Mouse (Mus musculus): ENCODE measurements around the gene Slain2. TPM values are rescaled to one million over a fixed set of nuclear protein-coding genes. Genes with fewer than 3 reads are reported as not detected.

Slain2 gene
- total and polyA plus RNA-seq, 3 experiments, result 11.0 to 34.6 (median 27.5) TPM

- Histone ChIP-seq H3K9ac (ENCODE audit: insufficient read depth, low read depth) (no peak overlapping the region), H3K9me3 (replicated peaks; ENCODE audit: low read length) (no peaks in the 10 kb centered on the region), H3K27me3 (replicated peaks) (no peaks in the 10 kb centered on the region), H3K36me3 (replicated peaks in 1 of 2; ENCODE audit: control insufficient read depth in 1 of 2, insufficient read depth in 1 of 2, low read length in 1 of 2) (no peaks in the 10 kb centered on the region), H3K4me2 (ENCODE audit: insufficient read depth, low read depth, poor library complexity, severe bottlenecking) (no peak overlapping the region), H3K79me2 (replicated peaks; ENCODE audit: control insufficient read depth, extremely low read depth, insufficient read depth, poor library complexity, severe bottlenecking) (no peaks in the 10 kb centered on the region), H3K4me1 (ENCODE audit: control insufficient read depth in 1 of 2, insufficient read depth in 2 of 2) (no peaks in the 10 kb centered on the region), H3K27ac (ENCODE audit: insufficient read depth, low read depth) (no peak overlapping the region), H3K4me3 (replicated peaks in 1 of 3; ENCODE audit: low read depth in 2 of 3, low read length in 2 of 3, poor library complexity in 1 of 3) (no peak overlapping the region)
- DNase-seq (ENCODE audit: extremely low read depth), result no peak
- in situ Hi-C loops (cut with MboI; ENCODE audit: low pct_ligation_motif_present, low pct_unique_long_range_greater_than_20kb, low sequenced_read_pairs), result no loop called here
- TF ChIP-seq HCFC1 (IDR thresholded peaks at IDR 0.05; ENCODE audit: low read depth, low read length) (no peak), E2F4 (IDR thresholded peaks at IDR 0.05; ENCODE audit: insufficient replicate concordance, low read depth, low read length) (no peak), ZNF384 (IDR thresholded peaks at IDR 0.05; ENCODE audit: low read depth, low read length) (no peak), ELF1 (IDR thresholded peaks at IDR 0.05; ENCODE audit: low read depth, low read length) (no peak), JUND (conservative IDR thresholded peaks at IDR 0.05; ENCODE audit: low read depth, low read length) (no peak), UBTF (IDR thresholded peaks at IDR 0.05; ENCODE audit: low read depth, low read length) (no peak), MAFK (IDR thresholded peaks at IDR 0.05; ENCODE audit: insufficient replicate concordance, low read length) (no peak), GABPA (IDR thresholded peaks at IDR 0.05; ENCODE audit: insufficient replicate concordance, low read depth, low read length) (no peak), RCOR1 (conservative IDR thresholded peaks at IDR 0.05; ENCODE audit: low read depth, low read length) (no peak), MAZ (IDR thresholded peaks at IDR 0.05; ENCODE audit: low read depth, low read length) (no peak), MAX (IDR thresholded peaks at IDR 0.05; ENCODE audit: low read length) (no peak), MYC (IDR thresholded peaks at IDR 0.05; ENCODE audit: low read depth, low read length) (no peak), CTCF (conservative IDR thresholded peaks at IDR 0.05 in 1 of 2, IDR thresholded peaks at IDR 0.05 in 1 of 2; ENCODE audit: low read depth in 2 of 2, low read length in 2 of 2) (no peak), ETS1 (conservative IDR thresholded peaks at IDR 0.05; ENCODE audit: low read depth, low read length) (no peak), BHLHE40 (IDR thresholded peaks at IDR 0.05; ENCODE audit: low read depth, low read length) (no peak), PAX5 (IDR thresholded peaks at IDR 0.05; ENCODE audit: low read length) (no peak), USF1 (IDR thresholded peaks at IDR 0.05; ENCODE audit: low read depth, low read length) (no peak)
- dilution Hi-C loops (cut with MboI; ENCODE audit: extremely low pct_ligation_motif_present, extremely low pct_unique_long_range_greater_than_20kb, low sequenced_read_pairs), result no loop called here
These were observed 100.6 kb downstream of the Slain2 start for GRCm38 (mm10) chr5:73014745-73015144.

GRCm38 (mm10) chr5:73023801-73024200, 109.7 kb downstream of the Slain2 start:
- Histone ChIP-seq H3K27me3 (replicated peaks) (no peaks in the 10 kb centered on the region), H3K36me3 (replicated peaks in 1 of 2; ENCODE audit: control insufficient read depth in 1 of 2, insufficient read depth in 1 of 2, low read length in 1 of 2) (peaks cover 28 to 63% of the 10 kb centered on the region in 2 experiments), H3K4me3 (replicated peaks in 1 of 3; ENCODE audit: low read depth in 2 of 3, low read length in 2 of 3, poor library complexity in 1 of 3) (no peak overlapping the region), H3K4me1 (ENCODE audit: control insufficient read depth in 1 of 2, insufficient read depth in 2 of 2) (no peaks in the 10 kb centered on the region), H3K79me2 (replicated peaks; ENCODE audit: control insufficient read depth, extremely low read depth, insufficient read depth, poor library complexity, severe bottlenecking) (no peaks in the 10 kb centered on the region), H3K9me3 (replicated peaks; ENCODE audit: low read length) (no peaks in the 10 kb centered on the region), H3K4me2 (ENCODE audit: insufficient read depth, low read depth, poor library complexity, severe bottlenecking) (no peak overlapping the region), H3K9ac (ENCODE audit: insufficient read depth, low read depth) (no peak overlapping the region), H3K27ac (ENCODE audit: insufficient read depth, low read depth) (no peak overlapping the region)
- TF ChIP-seq MYC (IDR thresholded peaks at IDR 0.05; ENCODE audit: low read depth, low read length) (no peak), E2F4 (IDR thresholded peaks at IDR 0.05; ENCODE audit: insufficient replicate concordance, low read depth, low read length) (no peak), IRF4 (IDR thresholded peaks at IDR 0.05; ENCODE audit: low read depth, low read length) (no peak), SIN3A (IDR thresholded peaks at IDR 0.05; ENCODE audit: low read length) (no peak), MAFK (IDR thresholded peaks at IDR 0.05; ENCODE audit: insufficient replicate concordance, low read length) (no peak)
- dilution Hi-C loops (cut with MboI; ENCODE audit: extremely low pct_ligation_motif_present, extremely low pct_unique_long_range_greater_than_20kb, low sequenced_read_pairs), result no loop called here
- in situ Hi-C loops (cut with MboI; ENCODE audit: low pct_ligation_motif_present, low pct_unique_long_range_greater_than_20kb, low sequenced_read_pairs), result no loop called here
- no peak for DNase-seq (ENCODE audit: extremely low read depth)

Other genes with a start within 250 kb of the Slain2 start
- gene Txk, start 161.5 kb upstream of the Slain2 start, total RNA-seq (2012; rRNA removed), result not detected in 2 replicates
- 0.08 TPM in 1 of 2 replicates, not detected in the other for gene Txk, start 161.5 kb upstream of the Slain2 start, total RNA-seq (2014; rRNA removed)
- gene Txk, start 161.5 kb upstream of the Slain2 start, polyA plus RNA-seq (2012; ENCODE audit: insufficient read length, low read depth), result 0.11 TPM in 2 replicates
- gene Tec, start 45.8 kb upstream of the Slain2 start, total RNA-seq (2012; rRNA removed), result 7.9 and 11.4 TPM in 2 replicates
- gene Tec, start 45.8 kb upstream of the Slain2 start, total RNA-seq (2014; rRNA removed), result 20.1 and 21.5 TPM in 2 replicates
- gene Tec, start 45.8 kb upstream of the Slain2 start, polyA plus RNA-seq (2012; ENCODE audit: insufficient read length, low read depth), result 25.6 and 25.9 TPM in 2 replicates
- gene Gm10135, start 60.4 kb downstream of the Slain2 start, total RNA-seq (2012; rRNA removed), result not detected in 2 replicates
- not detected in 2 replicates for gene Gm10135, start 60.4 kb downstream of the Slain2 start, total RNA-seq (2014; rRNA removed)
- not detected in 2 replicates for gene Gm10135, start 60.4 kb downstream of the Slain2 start, polyA plus RNA-seq (2012; ENCODE audit: insufficient read length, low read depth)
- not detected in 2 replicates for gene Slc10a4, start 92.6 kb downstream of the Slain2 start, total RNA-seq (2012; rRNA removed)
- not detected in 2 replicates for gene Slc10a4, start 92.6 kb downstream of the Slain2 start, total RNA-seq (2014; rRNA removed)
- not detected in 2 replicates for gene Slc10a4, start 92.6 kb downstream of the Slain2 start, polyA plus RNA-seq (2012; ENCODE audit: insufficient read length, low read depth)